Comparison of ENCODE assay signal across 8 mouse cellular contexts in genomic region chr8:4139660-4140646, GRCm38 (mm10). TPM values are rescaled to one million over a fixed set of nuclear protein-coding genes. Genes with fewer than 3 reads are reported as not detected.
DNase-seq lines count a peak whose midpoint lies in the region; ATAC-seq and TF ChIP-seq lines count a peak whose summit lies in the region.

No protein-coding gene starts in this region.

- no peak for TF ChIP-seq POLR2A in thymus, adult 2 months (IDR thresholded peaks at IDR 0.05; ENCODE audit: control insufficient read depth, extremely low read depth, insufficient read depth, low read length, poor library complexity)

- no peak overlapping the region for H3K4me2 ChIP-seq in forebrain, embryonic 12.5 days
- H3K4me2 ChIP-seq in lung, embryonic 16.5 days (ENCODE audit: low read depth, low read length): no peak overlapping the region

- peak; percentile 17 for DNase-seq in G1E (ENCODE audit: low spot score)
- DNase-seq in c-Kit-positive CD71-positive TER-119-positive erythroid progenitor cells, embryonic 14.5 days (ENCODE audit: low spot score): peak; percentile 66
- DNase-seq in heart, postnatal 4 days: peak; percentile 83
- peak; percentile 40 to 83 for DNase-seq in layer of hippocampus, adult 18-20 months (ENCODE audit: low spot score in 2 of 2)
- DNase-seq in ovary, postnatal 10 days (ENCODE audit: low spot score): peak; percentile 42
- peak; percentile 79 for DNase-seq in thymus, adult 2 months

- TF ChIP-seq CTCF in G1E (IDR thresholded peaks at IDR 0.05; ENCODE audit: low read depth, low read length): peak; percentile 42; the same call in 1 of the 2 replicates
- TF ChIP-seq CTCF in thymus, adult 2 months (IDR thresholded peaks at IDR 0.05; ENCODE audit: borderline replicate concordance, control insufficient read depth, extremely low read depth, insufficient read depth, low read length, poor library complexity): peak; percentile 54; the same call in 1 of the 2 replicates

- peaks cover 2% of the 10 kb centered on the region; the same call in 1 of the 2 replicates for H3K4me1 ChIP-seq in G1E (ENCODE audit: insufficient read depth, low read depth, low read length)
- H3K4me1 ChIP-seq in forebrain, embryonic 12.5 days: no peaks in the 10 kb centered on the region
- H3K4me1 ChIP-seq in lung, embryonic 16.5 days (replicated peaks; ENCODE audit: control insufficient read depth, insufficient read depth, low read length): no peaks in the 10 kb centered on the region
- H3K4me1 ChIP-seq in thymus, adult 2 months (replicated peaks; ENCODE audit: control insufficient read depth, insufficient read depth, low read length): no peaks in the 10 kb centered on the region

- peak; percentile 57; the same call in 1 of the 2 replicates for ATAC-seq in G1E (ENCODE audit: extremely low read depth, insufficient number of reproducible peaks, low FRiP score, poor library complexity, severe bottlenecking)
- peak; percentile 64; the same call in 1 of the 2 replicates for ATAC-seq in forebrain, embryonic 12.5 days (ENCODE audit: low FRiP score)
- ATAC-seq in lung, embryonic 16.5 days (ENCODE audit: low read depth): peak; percentile 52; the same call in 1 of the 2 replicates

- H3K9ac ChIP-seq in forebrain, embryonic 12.5 days: no peak overlapping the region
- no peak overlapping the region for H3K9ac ChIP-seq in lung, embryonic 16.5 days (ENCODE audit: low read length)

- H3K27ac ChIP-seq in forebrain, embryonic 12.5 days: no peak overlapping the region
- H3K27ac ChIP-seq in lung, embryonic 16.5 days (ENCODE audit: low read length): no peak overlapping the region
- no peak overlapping the region for H3K27ac ChIP-seq in thymus, adult 2 months (ENCODE audit: control insufficient read depth, insufficient read depth, low read length)

- 14% methylated on average over 12 of the region's 12 CpGs for WGBS in forebrain, embryonic 12.5 days
- 5% methylated on average over 12 of the region's 12 CpGs for WGBS in lung, embryonic 16.5 days
- 14% methylated on average over 12 of the region's 12 CpGs for WGBS in thymus, adult 2 months

- H3K27me3 ChIP-seq in G1E (ENCODE audit: insufficient read depth, low read length): peaks cover 3% of the 10 kb centered on the region
- H3K27me3 ChIP-seq in forebrain, embryonic 12.5 days: peaks cover 4% of the 10 kb centered on the region; the same call in 1 of the 2 replicates
- H3K27me3 ChIP-seq in lung, embryonic 16.5 days (ENCODE audit: control insufficient read depth, insufficient read depth, low read depth, low read length): no peaks in the 10 kb centered on the region
- no peaks in the 10 kb centered on the region for H3K27me3 ChIP-seq in thymus, adult 2 months (ENCODE audit: control insufficient read depth, insufficient read depth, low read length)

- H3K36me3 ChIP-seq in G1E (replicated peaks): no peaks in the 10 kb centered on the region
- no peaks in the 10 kb centered on the region for H3K36me3 ChIP-seq in forebrain, embryonic 12.5 days (replicated peaks)
- H3K36me3 ChIP-seq in lung, embryonic 16.5 days (ENCODE audit: control insufficient read depth, insufficient read depth, low read length): no peaks in the 10 kb centered on the region
- no peaks in the 10 kb centered on the region for H3K36me3 ChIP-seq in thymus, adult 2 months (ENCODE audit: control insufficient read depth, insufficient read depth, low read length)

- no peaks in the 10 kb centered on the region for H3K9me3 ChIP-seq in G1E (replicated peaks)
- H3K9me3 ChIP-seq in forebrain, embryonic 12.5 days: no peaks in the 10 kb centered on the region
- no peaks in the 10 kb centered on the region for H3K9me3 ChIP-seq in lung, embryonic 16.5 days (ENCODE audit: control insufficient read depth, low read length)

- no peak overlapping the region for H3K4me3 ChIP-seq in G1E (ENCODE audit: low read depth, low read length)
- H3K4me3 ChIP-seq in forebrain, embryonic 12.5 days (replicated peaks): no peak overlapping the region
- H3K4me3 ChIP-seq in lung, embryonic 16.5 days (ENCODE audit: low read length): no peak overlapping the region
- H3K4me3 ChIP-seq in thymus, adult 2 months (ENCODE audit: control insufficient read depth, insufficient read depth, low read length): no peak overlapping the region

RNA-seq across cellular contexts. Expression of gene Cd209g, which starts 6.1 kb away (rescaled TPM):
- total RNA-seq in G1E (2014; fragmentation: Nextera tagmentation) (not detected in 2 replicates), G1E (2017) (0.05 and 0.06 TPM in 2 replicates)
- not detected in 2 replicates for polyA plus RNA-seq in G1E (2012)
- polyA plus RNA-seq in forebrain, embryonic 12.5 days (2016; fragmentation: Nextera tagmentation; extraction: Ambion mirVana): not detected in 2 replicates
- not detected for total RNA-seq in heart, postnatal 4 days (2021)
- under 1 TPM in 1 of 2 experiments, not detected in 1; 0.22 TPM for total RNA-seq in layer of hippocampus, adult 18-20 months (2021)
- polyA plus RNA-seq in lung, embryonic 16.5 days (2015; fragmentation: Nextera tagmentation; extraction: Ambion mirVana): not detected in 2 replicates
- 5.7 and 8.9 TPM in 2 replicates for polyA plus RNA-seq in thymus, adult 2 months (2012; rRNA removed)

RNA-seq across cellular contexts. Expression of gene Evi5l, which starts 26.4 kb away (rescaled TPM):
- 12.7 and 12.8 TPM in 2 replicates for total RNA-seq in G1E (2014; fragmentation: Nextera tagmentation)
- total RNA-seq in G1E (2017): 8.5 and 13.1 TPM in 2 replicates
- 9.7 and 11.5 TPM in 2 replicates for polyA plus RNA-seq in G1E (2012)
- polyA plus RNA-seq in forebrain, embryonic 12.5 days (2016; fragmentation: Nextera tagmentation; extraction: Ambion mirVana): 46.9 and 55.5 TPM in 2 replicates
- 10 to 100 TPM; 19.1 to 26.0 TPM for total RNA-seq in heart, postnatal 4 days (2021)
- 100 to 1,000 TPM in 1 of 2 experiments, 10 to 100 TPM in 1; 93.2 to 102 TPM for total RNA-seq in layer of hippocampus, adult 18-20 months (2021)
- polyA plus RNA-seq in lung, embryonic 16.5 days (2015; fragmentation: Nextera tagmentation; extraction: Ambion mirVana): 24.1 and 24.5 TPM in 2 replicates
- polyA plus RNA-seq in thymus, adult 2 months (2012; rRNA removed): 48.3 and 64.2 TPM in 2 replicates

RNA-seq across cellular contexts. Expression of gene Cd209f, which starts 34.3 kb away (rescaled TPM):
- total RNA-seq in G1E (2014; fragmentation: Nextera tagmentation) (not detected in 2 replicates), G1E (2017) (0.38 TPM in 1 of 2 replicates, not detected in the other)
- 0.04 TPM in 1 of 2 replicates, not detected in the other for polyA plus RNA-seq in G1E (2012)
- polyA plus RNA-seq in forebrain, embryonic 12.5 days (2016; fragmentation: Nextera tagmentation; extraction: Ambion mirVana): not detected in 2 replicates
- not detected for total RNA-seq in heart, postnatal 4 days (2021)
- under 1 TPM; 0.37 to 0.43 TPM for total RNA-seq in layer of hippocampus, adult 18-20 months (2021)
- polyA plus RNA-seq in lung, embryonic 16.5 days (2015; fragmentation: Nextera tagmentation; extraction: Ambion mirVana): not detected in 2 replicates
- polyA plus RNA-seq in thymus, adult 2 months (2012; rRNA removed): 8.4 and 10.0 TPM in 2 replicates

Comparison
In these comparisons a context has a peak if more than half of its experiments do, and no peak if none do; other contexts are left out.
1. DNase-seq: peak in every context shown above with its lines; median percentile 83 in heart, postnatal 4 days; 79 in thymus, adult 2 months; 66 in c-Kit-positive CD71-positive TER-119-positive erythroid progenitor cells, embryonic 14.5 days; 62 in layer of hippocampus, adult 18-20 months; 42 in ovary, postnatal 10 days; 17 in G1E.